Mouse (Mus musculus) brain, adult 2 months (tissue): ENCODE results near the gene Mtx1.
A peak's percentile ranks its signal among the peaks of the same experiment; 100 is the strongest.

Experiments
- DNase-seq: peaks from one replicate; pipeline ENCODE4 v3.0.0; 2011; ENCODE audit warnings: low read depth, low spot score

Gene Mtx1

GRCm38 (mm10) chr3:89214681-89215411, 12.0 kb downstream of the Mtx1 start, which contains the start of gene Thbs3:
Thbs3 (plus strand) TSS chr3:89215180.
- DNase-seq, result peak; percentile 46

GRCm38 (mm10) chr3:89213803-89214530, 12.9 kb downstream of the Mtx1 start:
- DNase-seq, result peak; percentile 96

GRCm38 (mm10) chr3:89210731-89211130, 16.2 kb downstream of the Mtx1 start:
- no peak for DNase-seq

GRCm38 (mm10) chr3:89210162-89210561, 16.7 kb downstream of the Mtx1 start:
- no peak for DNase-seq

GRCm38 (mm10) chr3:89209731-89210130, 17.2 kb downstream of the Mtx1 start:
- no peak for DNase-seq

- DNase-seq, result no peak
Observed at GRCm38 (mm10) chr3:89208736-89209135, 18.2 kb downstream of the Mtx1 start.

GRCm38 (mm10) chr3:89208075-89208657, 18.7 kb downstream of the Mtx1 start:
- DNase-seq, result no peak

GRCm38 (mm10) chr3:89206695-89207094, 20.2 kb downstream of the Mtx1 start:
- DNase-seq, result no peak

GRCm38 (mm10) chr3:89206079-89206478, 20.8 kb downstream of the Mtx1 start:
- DNase-seq, result no peak

GRCm38 (mm10) chr3:89203142-89203514, 23.8 kb downstream of the Mtx1 start:
- no peak for DNase-seq

- DNase-seq, result peak; percentile 97
Observed at GRCm38 (mm10) chr3:89202253-89203141, 24.4 kb downstream of the Mtx1 start, which contains the start of gene Gba. Gba (plus strand) TSS chr3:89202928.

- no peak for DNase-seq
Observed at GRCm38 (mm10) chr3:89199839-89200238, 27.0 kb downstream of the Mtx1 start.

GRCm38 (mm10) chr3:89195979-89196877, 30.7 kb downstream of the Mtx1 start:
- peak; percentile 95 for DNase-seq

GRCm38 (mm10) chr3:89193853-89194252, 33.0 kb downstream of the Mtx1 start:
- DNase-seq, result peak; percentile 33

GRCm38 (mm10) chr3:89193351-89193750, 33.5 kb downstream of the Mtx1 start:
- no peak for DNase-seq

GRCm38 (mm10) chr3:89190436-89190835, 36.5 kb downstream of the Mtx1 start:
- DNase-seq, result no peak

- peak; percentile 29 for DNase-seq
Observed at GRCm38 (mm10) chr3:89188478-89188875, 38.4 kb downstream of the Mtx1 start.

- no peak for DNase-seq
Observed at GRCm38 (mm10) chr3:89187690-89188477, 39.0 kb downstream of the Mtx1 start.

- DNase-seq, result no peak
Observed at GRCm38 (mm10) chr3:89187197-89187596, 39.7 kb downstream of the Mtx1 start.

- DNase-seq, result peak; percentile 39
Observed at GRCm38 (mm10) chr3:89183959-89184315, 43.0 kb downstream of the Mtx1 start.
